Mouse (Mus musculus): ENCODE results near the gene Prmt3. TPM values are rescaled to one million over a fixed set of nuclear protein-coding genes. Genes with fewer than 3 reads are reported as not detected.

The Prmt3 gene
- polyA plus RNA-seq, 1 experiment = 3.1 TPM

GRCm38 (mm10) chr7:49811346-49811745 lies 33.2 kb downstream of the Prmt3 start:
- no peak overlapping the region for H3K4me3 ChIP-seq (ENCODE audit: insufficient read depth, low read depth, low read length)
- H3K4me1 ChIP-seq (ENCODE audit: control insufficient read depth, insufficient read depth, insufficient read length, low read length) = no peaks in the 10 kb centered on the region
- no peak overlapping the region for H3K27ac ChIP-seq (replicated peaks; ENCODE audit: low read depth, low read length)

- Histone ChIP-seq H3K4me1 (ENCODE audit: control insufficient read depth, insufficient read depth, insufficient read length, low read length) (no peaks in the 10 kb centered on the region), H3K4me3 (ENCODE audit: insufficient read depth, low read depth, low read length) (no peak overlapping the region), H3K27ac (replicated peaks; ENCODE audit: low read depth, low read length) (no peak overlapping the region)
Observed at GRCm38 (mm10) chr7:49819393-49819792, 41.2 kb downstream of the Prmt3 start.

- no peaks in the 10 kb centered on the region for H3K4me1 ChIP-seq (ENCODE audit: control insufficient read depth, insufficient read depth, insufficient read length, low read length)
- H3K27ac ChIP-seq (replicated peaks; ENCODE audit: low read depth, low read length) = no peak overlapping the region
- H3K4me3 ChIP-seq (ENCODE audit: insufficient read depth, low read depth, low read length) = no peak overlapping the region
Observed at GRCm38 (mm10) chr7:49821370-49821769, 43.2 kb downstream of the Prmt3 start.

- no peak overlapping the region for H3K4me3 ChIP-seq (ENCODE audit: insufficient read depth, low read depth, low read length)
- H3K4me1 ChIP-seq (ENCODE audit: control insufficient read depth, insufficient read depth, insufficient read length, low read length) = no peaks in the 10 kb centered on the region
- no peak overlapping the region for H3K27ac ChIP-seq (replicated peaks; ENCODE audit: low read depth, low read length)
Observed at GRCm38 (mm10) chr7:49822028-49822427, 43.9 kb downstream of the Prmt3 start.

- Histone ChIP-seq H3K4me1 (ENCODE audit: control insufficient read depth, insufficient read depth, insufficient read length, low read length) (no peaks in the 10 kb centered on the region), H3K27ac (replicated peaks; ENCODE audit: low read depth, low read length) (no peak overlapping the region), H3K4me3 (ENCODE audit: insufficient read depth, low read depth, low read length) (no peak overlapping the region)
Observed at GRCm38 (mm10) chr7:49823595-49823994, 45.4 kb downstream of the Prmt3 start.

GRCm38 (mm10) chr7:49824043-49824442 lies 45.9 kb downstream of the Prmt3 start:
- H3K4me1 ChIP-seq (ENCODE audit: control insufficient read depth, insufficient read depth, insufficient read length, low read length) = no peaks in the 10 kb centered on the region
- H3K27ac ChIP-seq (replicated peaks; ENCODE audit: low read depth, low read length) = no peak overlapping the region
- no peak overlapping the region for H3K4me3 ChIP-seq (ENCODE audit: insufficient read depth, low read depth, low read length)

GRCm38 (mm10) chr7:49824581-49824980 lies 46.4 kb downstream of the Prmt3 start:
- no peaks in the 10 kb centered on the region for H3K4me1 ChIP-seq (ENCODE audit: control insufficient read depth, insufficient read depth, insufficient read length, low read length)
- no peak overlapping the region for H3K4me3 ChIP-seq (ENCODE audit: insufficient read depth, low read depth, low read length)
- H3K27ac ChIP-seq (replicated peaks; ENCODE audit: low read depth, low read length) = no peak overlapping the region

GRCm38 (mm10) chr7:49825492-49825891 lies 47.3 kb downstream of the Prmt3 start:
- Histone ChIP-seq H3K27ac (replicated peaks; ENCODE audit: low read depth, low read length) (no peak overlapping the region), H3K4me3 (ENCODE audit: insufficient read depth, low read depth, low read length) (no peak overlapping the region), H3K4me1 (ENCODE audit: control insufficient read depth, insufficient read depth, insufficient read length, low read length) (no peaks in the 10 kb centered on the region)

- no peak overlapping the region for H3K4me3 ChIP-seq (ENCODE audit: insufficient read depth, low read depth, low read length)
- no peaks in the 10 kb centered on the region for H3K4me1 ChIP-seq (ENCODE audit: control insufficient read depth, insufficient read depth, insufficient read length, low read length)
- H3K27ac ChIP-seq (replicated peaks; ENCODE audit: low read depth, low read length) = no peak overlapping the region
Observed at GRCm38 (mm10) chr7:49827920-49828319, 49.8 kb downstream of the Prmt3 start.

- no peak overlapping the region for H3K4me3 ChIP-seq (ENCODE audit: insufficient read depth, low read depth, low read length)
- H3K27ac ChIP-seq (replicated peaks; ENCODE audit: low read depth, low read length) = no peak overlapping the region
- no peaks in the 10 kb centered on the region for H3K4me1 ChIP-seq (ENCODE audit: control insufficient read depth, insufficient read depth, insufficient read length, low read length)
Observed at GRCm38 (mm10) chr7:49842366-49843282, 64.5 kb downstream of the Prmt3 start.

- H3K4me3 ChIP-seq (ENCODE audit: insufficient read depth, low read depth, low read length) = no peak overlapping the region
- H3K27ac ChIP-seq (replicated peaks; ENCODE audit: low read depth, low read length) = no peak overlapping the region
- no peaks in the 10 kb centered on the region for H3K4me1 ChIP-seq (ENCODE audit: control insufficient read depth, insufficient read depth, insufficient read length, low read length)
Observed at GRCm38 (mm10) chr7:49843304-49843933, 65.3 kb downstream of the Prmt3 start.

GRCm38 (mm10) chr7:49847939-49848338 lies 69.8 kb downstream of the Prmt3 start:
- Histone ChIP-seq H3K27ac (replicated peaks; ENCODE audit: low read depth, low read length) (no peak overlapping the region), H3K4me3 (ENCODE audit: insufficient read depth, low read depth, low read length) (no peak overlapping the region), H3K4me1 (ENCODE audit: control insufficient read depth, insufficient read depth, insufficient read length, low read length) (no peaks in the 10 kb centered on the region)

- H3K4me3 ChIP-seq (ENCODE audit: insufficient read depth, low read depth, low read length) = no peak overlapping the region
- no peaks in the 10 kb centered on the region for H3K4me1 ChIP-seq (ENCODE audit: control insufficient read depth, insufficient read depth, insufficient read length, low read length)
- no peak overlapping the region for H3K27ac ChIP-seq (replicated peaks; ENCODE audit: low read depth, low read length)
Observed at GRCm38 (mm10) chr7:49853342-49854181, 75.4 kb downstream of the Prmt3 start.

GRCm38 (mm10) chr7:49857347-49857746 lies 79.2 kb downstream of the Prmt3 start:
- Histone ChIP-seq H3K27ac (replicated peaks; ENCODE audit: low read depth, low read length) (no peak overlapping the region), H3K4me3 (ENCODE audit: insufficient read depth, low read depth, low read length) (no peak overlapping the region)

GRCm38 (mm10) chr7:49858257-49858656 lies 80.1 kb downstream of the Prmt3 start:
- no peaks in the 10 kb centered on the region for H3K4me1 ChIP-seq (ENCODE audit: control insufficient read depth, insufficient read depth, insufficient read length, low read length)
- no peak overlapping the region for H3K27ac ChIP-seq (replicated peaks; ENCODE audit: low read depth, low read length)
- H3K4me3 ChIP-seq (ENCODE audit: insufficient read depth, low read depth, low read length) = no peak overlapping the region

More at GRCm38 (mm10) chr7:49857347-49857746, 79.2 kb downstream of the Prmt3 start:
- no peaks in the 10 kb centered on the region for H3K4me1 ChIP-seq (ENCODE audit: control insufficient read depth, insufficient read depth, insufficient read length, low read length)

Measured in brown adipose tissue, adult 24 weeks (tissue).